Mouse (Mus musculus) embryo, embryonic 10.5 days (tissue): ENCODE measurements around the gene Cyth4.
A peak's percentile ranks its signal among the peaks of the same experiment; 100 is the strongest.

Experiments used
- DNase-seq: peaks from one replicate; pipeline ENCODE4 v3.0.0-alpha.2; 2015; ENCODE audit warnings: low spot score

Gene Cyth4

DNA sequence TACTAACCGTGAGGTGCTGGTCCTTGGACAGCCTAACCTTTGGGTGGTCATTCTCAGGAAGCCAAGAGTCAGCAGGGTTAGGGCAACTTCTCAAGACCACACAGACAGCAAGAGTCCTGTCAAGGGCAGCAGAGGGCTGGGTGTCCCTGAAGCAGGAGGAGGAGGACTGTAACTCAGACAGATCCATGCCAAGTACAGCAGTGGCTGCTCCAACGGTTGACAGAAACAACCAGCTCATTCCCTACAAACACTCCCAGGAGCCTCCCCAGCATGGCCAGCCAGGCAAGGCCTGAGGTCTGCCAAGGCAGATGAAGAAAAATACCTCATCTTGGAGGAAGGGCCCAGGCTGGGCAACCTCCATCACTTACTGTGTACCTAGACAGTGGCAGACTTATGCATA lies 20.1 kb downstream of the Cyth4 start:
- DNase-seq: no peak

DNA sequence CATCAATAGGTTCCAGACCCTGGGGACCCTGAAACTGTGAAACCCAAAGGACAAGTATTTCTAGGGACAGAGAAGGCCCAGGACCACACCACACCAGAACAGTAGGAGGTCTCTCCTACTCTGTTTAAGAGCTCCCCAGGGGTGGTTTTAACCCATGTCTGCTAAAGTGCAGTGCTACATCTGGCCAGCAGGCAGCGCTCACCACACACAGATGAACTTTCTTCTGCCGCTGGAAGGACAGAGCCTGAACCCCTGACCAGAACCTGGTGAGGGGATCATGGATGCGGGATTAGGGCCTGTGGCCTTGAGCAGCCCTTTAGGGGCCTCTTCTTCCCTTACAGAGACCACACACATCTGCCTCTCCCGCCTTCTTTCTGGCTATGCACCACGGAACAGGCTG lies 26.6 kb downstream of the Cyth4 start:
- DNase-seq: peak; percentile 84

DNA sequence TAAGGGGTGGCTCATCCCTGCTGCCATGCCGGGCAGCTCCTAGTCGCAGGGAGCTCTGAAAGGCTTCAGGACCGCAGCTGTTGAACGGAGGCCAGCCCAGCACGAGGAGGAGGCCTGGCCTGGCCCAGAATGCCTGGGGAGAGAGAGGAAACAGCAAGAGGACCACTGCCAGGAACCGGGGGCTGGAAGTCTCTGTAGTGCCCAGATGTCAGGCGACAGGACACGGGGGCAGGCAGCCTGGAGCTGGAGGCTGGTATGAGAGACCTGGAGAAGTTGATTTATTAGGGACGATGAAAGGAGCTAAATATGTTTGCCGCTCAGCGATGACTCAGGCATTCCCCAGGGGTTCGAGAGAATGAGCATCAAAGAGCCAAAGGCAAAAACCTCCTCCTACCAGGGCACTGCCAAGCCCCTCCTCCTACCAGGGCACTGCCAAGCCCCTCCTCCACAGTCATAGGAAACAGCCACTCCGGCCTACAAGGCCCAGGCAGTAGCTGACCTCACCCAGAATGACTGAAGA lies 27.6 kb downstream of the Cyth4 start:
- DNase-seq: no peak

DNA sequence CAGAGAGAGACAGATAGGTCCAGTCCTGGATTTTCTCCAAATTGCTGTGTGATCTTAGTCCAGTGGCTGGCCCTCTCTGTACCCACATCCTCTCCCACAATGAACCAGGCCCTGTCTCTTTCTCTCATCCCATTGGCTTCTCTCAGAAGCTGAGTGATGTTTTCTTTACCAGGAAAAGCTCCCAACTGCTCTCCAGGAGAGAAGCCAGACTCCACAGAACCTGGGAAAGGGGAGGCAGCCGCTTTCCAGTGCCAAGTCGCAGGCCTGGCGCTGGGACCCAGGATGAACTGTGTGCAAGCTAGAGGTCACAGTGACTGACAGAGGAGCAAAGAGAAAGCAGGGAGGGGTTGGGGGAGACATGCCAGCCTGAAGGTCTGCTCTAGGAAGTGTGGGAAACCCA lies 28.1 kb downstream of the Cyth4 start:
- DNase-seq: no peak

DNA sequence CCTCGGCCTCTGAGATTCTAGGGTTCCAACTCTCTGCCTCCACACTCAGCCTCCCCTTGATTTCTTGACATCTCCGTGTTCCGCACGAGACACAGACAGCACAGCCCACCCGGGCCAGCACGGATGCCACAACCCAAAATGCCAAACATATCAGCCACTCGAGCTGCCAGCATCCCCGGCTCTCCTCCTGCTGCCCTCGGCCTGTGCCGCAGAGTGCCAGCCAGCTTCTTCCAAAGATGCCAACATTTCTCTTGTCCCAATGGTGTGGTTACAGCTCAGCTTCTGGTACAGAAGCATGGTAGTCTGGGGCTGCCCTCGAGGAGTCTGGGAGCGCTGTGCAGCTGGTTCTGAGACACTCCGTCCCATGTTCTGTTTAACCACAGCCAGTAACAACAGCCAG lies 29.4 kb downstream of the Cyth4 start:
- DNase-seq: no peak

GRCm38 (mm10) chr15:78632387-78632786 lies 35.5 kb downstream of the Cyth4 start:
- peak; percentile 15 for DNase-seq

DNA sequence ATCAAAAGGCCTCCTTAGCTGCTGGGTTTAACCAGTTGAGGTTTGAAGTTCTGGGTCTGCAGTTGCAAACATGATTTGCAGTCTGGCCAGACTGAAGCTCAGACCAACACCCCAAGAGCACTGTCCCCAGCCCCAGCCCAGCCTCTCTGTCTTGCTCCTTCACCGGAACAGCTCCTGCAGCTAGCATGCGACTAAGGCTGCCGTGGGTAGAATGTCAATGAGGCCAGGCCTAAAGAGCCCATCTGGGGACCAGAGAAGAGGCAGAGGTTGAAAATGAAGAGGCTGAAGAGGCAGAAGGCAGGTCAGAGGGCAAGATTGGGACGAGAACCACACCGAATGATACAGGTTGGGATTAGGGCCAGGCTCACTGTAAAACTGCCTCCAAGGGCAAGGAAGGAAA lies 36.6 kb downstream of the Cyth4 start:
- DNase-seq: peak; percentile 25

DNA sequence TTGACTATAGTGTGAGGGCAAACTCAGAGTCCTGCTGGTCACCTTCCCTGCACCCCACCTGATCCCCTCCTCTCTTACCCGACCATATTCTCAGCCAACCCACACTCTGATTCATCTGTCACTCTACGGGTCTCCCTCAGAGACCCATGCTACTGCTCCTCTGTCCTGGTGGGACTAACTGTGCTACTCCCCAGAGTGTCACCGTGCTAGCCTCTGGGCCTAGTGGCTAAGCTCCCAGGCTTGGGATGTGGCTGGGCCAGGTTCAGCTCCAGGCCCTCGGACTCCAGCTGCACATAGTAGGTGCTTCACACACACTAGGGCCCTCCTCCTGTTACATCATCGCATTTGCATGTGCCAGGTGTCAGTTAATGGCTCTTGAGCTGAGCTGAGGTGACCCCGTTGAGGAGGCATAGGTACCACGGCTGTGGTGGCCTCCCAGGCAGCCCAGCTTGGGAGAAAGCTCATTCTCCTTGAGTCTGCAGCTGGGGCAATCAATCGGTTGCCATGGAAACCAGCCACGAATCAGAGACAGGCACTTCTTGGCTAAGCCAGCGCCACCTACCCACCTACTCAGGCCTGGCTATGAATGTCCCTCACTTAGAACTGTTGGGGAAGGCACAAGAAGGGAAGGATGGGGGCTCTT lies 37.4 kb downstream of the Cyth4 start:
- peak; percentile 91 for DNase-seq

DNA sequence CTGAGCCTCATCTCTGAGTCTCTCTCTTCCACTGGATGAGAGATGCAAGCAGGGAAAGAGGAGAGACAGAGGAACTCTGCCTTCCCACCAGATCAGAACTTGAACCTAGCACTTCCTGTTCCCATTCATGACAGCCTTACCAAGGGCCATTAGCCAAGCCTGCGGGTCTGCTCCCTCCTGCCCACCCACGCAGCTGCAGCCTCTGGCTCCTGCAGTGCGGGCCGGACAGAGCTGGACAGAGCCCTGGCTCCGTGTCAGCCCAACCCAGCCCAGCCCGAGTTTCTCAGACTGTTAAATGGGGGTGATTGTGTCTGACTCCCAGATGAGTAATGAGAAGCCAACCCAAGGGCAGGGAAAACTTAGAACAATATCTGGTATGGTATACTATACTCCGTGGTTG lies 38.4 kb downstream of the Cyth4 start:
- no peak for DNase-seq

DNA sequence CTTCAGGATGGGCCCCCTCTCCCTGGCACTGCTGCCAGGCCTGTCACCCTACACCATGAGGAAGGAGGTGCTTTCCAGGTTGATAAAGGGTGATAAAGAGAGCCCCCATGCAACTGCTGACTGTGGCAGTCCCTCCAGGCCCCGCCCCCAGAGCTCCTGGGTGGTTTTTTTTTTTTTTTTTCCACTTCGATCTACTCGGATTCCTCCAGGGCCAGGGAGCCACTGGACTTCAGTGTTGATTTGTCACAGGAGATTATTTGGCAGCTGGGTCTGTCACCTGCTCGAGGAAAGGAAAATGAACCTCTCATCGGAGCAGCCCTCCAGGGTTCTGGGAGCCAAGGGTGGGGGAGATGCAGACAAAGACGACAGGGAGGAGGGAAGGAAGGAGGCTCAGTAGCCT lies 46.8 kb downstream of the Cyth4 start:
- no peak for DNase-seq

GRCm38 (mm10) chr15:78644606-78645005 lies 47.8 kb downstream of the Cyth4 start:
- no peak for DNase-seq

DNA sequence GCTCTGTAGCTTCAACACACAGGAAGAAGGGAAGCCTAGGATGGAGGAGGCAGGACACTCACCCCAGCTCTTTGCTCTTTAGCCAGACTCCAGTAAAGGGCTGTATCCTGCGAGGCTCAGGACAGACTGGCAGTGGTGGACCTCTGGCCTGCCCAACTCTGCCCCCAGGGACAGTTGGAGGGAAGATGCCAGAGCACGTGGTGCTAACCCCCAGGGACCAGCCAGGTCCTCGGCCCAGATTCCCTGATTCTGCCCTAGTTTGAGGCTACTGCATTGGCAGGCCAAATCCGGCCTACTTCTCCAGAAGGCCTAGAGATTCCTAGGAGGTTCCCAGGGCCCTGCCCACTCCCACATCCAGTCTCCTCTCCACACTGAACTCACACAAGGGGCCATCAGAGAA lies 50.9 kb downstream of the Cyth4 start:
- DNase-seq: no peak

GRCm38 (mm10) chr15:78651169-78651568 lies 54.3 kb downstream of the Cyth4 start:
- DNase-seq: no peak

DNA sequence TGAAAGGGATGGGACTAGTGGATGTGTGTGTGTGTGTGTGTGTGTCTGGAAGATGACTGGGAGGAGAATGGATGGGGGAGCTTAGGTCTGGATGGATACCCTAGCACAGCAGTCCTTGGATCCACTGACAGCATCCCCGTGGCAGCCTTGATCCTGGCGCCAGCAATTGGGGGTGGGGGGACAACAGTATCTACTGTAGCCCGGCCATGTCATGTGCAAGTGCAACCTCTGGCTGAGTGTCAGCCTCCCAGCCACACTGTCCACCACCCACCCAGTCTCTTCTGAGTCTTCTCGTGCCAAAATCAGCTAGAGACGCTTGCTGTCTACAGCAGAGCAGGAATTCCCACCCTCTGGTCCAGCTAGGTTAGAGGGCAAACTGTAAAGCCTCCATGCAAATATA lies 67.4 kb downstream of the Cyth4 start:
- DNase-seq: no peak

DNA sequence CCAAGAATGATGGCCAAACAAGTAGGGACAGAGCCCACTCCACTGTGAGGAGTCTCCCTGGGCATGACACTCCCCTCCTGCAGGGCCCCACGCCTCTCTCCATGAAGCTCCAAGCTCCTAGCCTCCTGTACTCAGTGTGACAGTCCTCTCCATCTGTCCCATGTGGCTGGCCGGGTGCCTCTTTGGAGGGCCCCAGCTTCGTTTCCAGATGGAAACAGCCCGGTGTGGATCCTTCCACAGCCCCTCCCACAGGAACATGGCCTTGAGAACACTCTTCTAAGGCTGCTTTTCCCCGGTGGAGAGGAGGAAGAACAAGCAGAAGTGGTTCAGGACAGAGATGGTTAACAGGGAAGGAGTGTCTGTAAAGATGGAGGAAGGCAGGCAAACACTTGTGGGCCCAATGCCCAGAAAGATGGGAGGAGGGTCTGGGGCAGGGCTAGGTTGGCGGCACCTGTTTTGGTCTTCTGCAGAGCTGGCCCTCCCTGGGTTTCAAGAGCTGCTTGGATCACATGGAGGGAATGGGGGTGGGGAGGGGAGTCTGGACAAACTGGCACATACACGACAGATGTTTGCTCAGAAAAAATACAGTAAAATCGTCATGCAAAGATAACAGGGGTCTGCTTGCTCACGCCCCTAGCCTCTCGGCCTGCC lies 72.5 kb downstream of the Cyth4 start:
- no peak for DNase-seq

- DNase-seq: peak; percentile 33
Observed at GRCm38 (mm10) chr15:78670341-78670740, 73.5 kb downstream of the Cyth4 start.
